Mouse (Mus musculus): ENCODE data around the gene Os9. TPM values are rescaled to one million over a fixed set of nuclear protein-coding genes. Genes with fewer than 3 reads are reported as not detected.
"Not testable (repeated sequence)": the region's sequence is repeated elsewhere in the genome, so short reads cannot be mapped to it uniquely, and the experiment has no call there.

Gene Os9
- polyA plus RNA-seq, 1 experiment from 2014 or later, result 81.4 TPM

DNA sequence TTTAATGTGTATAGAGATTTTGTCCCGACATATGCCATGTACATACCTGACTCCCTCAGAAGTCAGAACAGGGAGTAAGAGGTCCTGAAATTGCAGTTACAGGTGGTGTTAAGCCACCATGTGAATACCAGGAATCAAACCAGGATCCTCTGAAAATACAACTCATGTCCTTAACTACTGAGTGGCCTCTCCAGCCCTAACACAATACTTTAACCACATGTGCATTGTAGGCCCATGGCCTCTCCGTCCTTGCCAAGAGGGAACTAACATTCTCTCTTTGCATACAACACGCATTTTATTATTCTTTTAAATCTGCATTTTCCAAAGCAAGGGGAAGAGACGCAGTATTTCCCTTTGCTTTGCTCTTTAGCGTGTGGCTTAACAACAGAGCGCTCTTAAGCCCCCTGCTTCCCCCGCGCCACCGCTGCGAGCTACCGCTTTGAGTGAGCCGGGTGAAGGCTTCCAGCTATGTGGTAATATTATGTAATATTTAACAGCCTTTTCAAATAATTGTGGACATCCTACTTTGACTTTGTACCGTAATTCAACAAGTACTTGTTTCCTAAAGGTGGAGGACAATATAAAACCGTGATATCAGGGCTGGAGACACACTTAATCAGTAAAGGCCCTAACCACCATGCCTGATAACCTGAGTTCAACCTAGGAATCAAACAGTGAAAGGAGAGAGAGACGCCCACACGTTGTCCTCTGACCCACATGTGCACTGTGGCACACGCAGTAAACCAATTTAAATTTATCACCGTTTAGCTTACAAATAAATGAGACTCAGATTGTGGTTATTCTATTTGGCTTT is 17.6 kb upstream of the Os9 start:
- Histone ChIP-seq H3K27ac (ENCODE audit: low read depth) (peak overlapping the region; percentile 75), H3K36me3 (replicated peaks; ENCODE audit: insufficient read depth, low read length) (no peaks in the 10 kb centered on the region), H3K27me3 (ENCODE audit: insufficient read depth, low read length) (no peaks in the 10 kb centered on the region), H3K9ac (replicated peaks) (no peak overlapping the region), H3K4me3 (ENCODE audit: low read depth, low read length) (no peak overlapping the region), H3K9me3 (ENCODE audit: low read length) (no peaks in the 10 kb centered on the region), H3K4me2 (ENCODE audit: low read depth, low read length) (peak overlapping the region; percentile 20; the same call in 1 of the 2 replicates), H3K4me1 (ENCODE audit: insufficient read depth) (peaks cover 32% of the 10 kb centered on the region)
- DNase-seq (no peak), ATAC-seq (peak; percentile 67)
- TF ChIP-seq CTCF (IDR thresholded peaks at IDR 0.05; ENCODE audit: low read depth) (no peak), EP300 (IDR thresholded peaks at IDR 0.05; ENCODE audit: low read depth) (0 out of 2 replicates have a peak, but pooled peaks have one; percentile 56)
- 52% methylated on average over 18 of the region's 18 CpGs for WGBS (ENCODE audit: insufficient replicate concordance)

GRCm38 (mm10) chr10:127137896-127138295 is 17.0 kb upstream of the Os9 start:
- no peaks in the 10 kb centered on the region for H3K9me3 ChIP-seq (ENCODE audit: low read length)
- H3K27ac ChIP-seq (ENCODE audit: low read depth), result peak overlapping the region; percentile 75
- WGBS (ENCODE audit: insufficient replicate concordance), result 68% methylated on average over 3 of the region's 3 CpGs
- H3K36me3 ChIP-seq (replicated peaks; ENCODE audit: insufficient read depth, low read length), result no peaks in the 10 kb centered on the region
- H3K4me3 ChIP-seq (ENCODE audit: low read depth, low read length), result no peak overlapping the region
- no peak overlapping the region for H3K4me2 ChIP-seq (ENCODE audit: low read depth, low read length)
- H3K4me1 ChIP-seq (ENCODE audit: insufficient read depth), result peaks cover 32% of the 10 kb centered on the region
- H3K9ac ChIP-seq (replicated peaks), result no peak overlapping the region
- TF ChIP-seq CTCF (IDR thresholded peaks at IDR 0.05; ENCODE audit: low read depth) (no peak), EP300 (IDR thresholded peaks at IDR 0.05; ENCODE audit: low read depth) (no peak)
- no peaks in the 10 kb centered on the region for H3K27me3 ChIP-seq (ENCODE audit: insufficient read depth, low read length)
- ATAC-seq (no peak), DNase-seq (no peak)

DNA sequence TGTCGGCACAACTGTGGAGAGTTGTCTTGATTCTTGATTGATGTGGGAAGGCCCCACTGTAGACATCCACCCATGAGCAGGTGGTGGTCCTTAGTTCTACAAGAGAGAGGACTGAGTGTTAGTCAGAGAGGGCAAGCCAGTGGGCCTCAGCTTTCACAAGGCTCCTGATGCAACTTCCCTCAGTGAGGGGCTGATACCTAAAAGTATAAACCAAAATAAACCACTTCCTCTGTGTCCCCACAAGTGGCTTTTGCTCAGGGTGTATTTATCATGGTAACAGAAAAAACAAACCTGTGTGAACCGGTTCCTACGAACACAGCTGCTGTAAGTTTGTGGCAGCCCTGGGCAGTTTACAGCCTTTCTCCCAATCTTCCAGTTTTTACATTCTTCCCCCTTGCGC is 15.6 kb upstream of the Os9 start:
- Histone ChIP-seq H3K36me3 (replicated peaks; ENCODE audit: insufficient read depth, low read length) (no peaks in the 10 kb centered on the region), H3K4me1 (ENCODE audit: insufficient read depth) (peaks cover 32% of the 10 kb centered on the region), H3K4me3 (ENCODE audit: low read depth, low read length) (no peak overlapping the region), H3K9me3 (ENCODE audit: low read length) (no peaks in the 10 kb centered on the region), H3K27me3 (ENCODE audit: insufficient read depth, low read length) (no peaks in the 10 kb centered on the region), H3K27ac (ENCODE audit: low read depth) (peak overlapping the region; percentile 75), H3K9ac (replicated peaks) (no peak overlapping the region; the same call in 1 of the 2 replicates), H3K4me2 (ENCODE audit: low read depth, low read length) (0 out of 2 replicates have a peak overlapping the region, but pooled peaks have one; percentile 38)
- ATAC-seq (peak; percentile 4), DNase-seq (no peak)
- 33% methylated on average over 4 of the region's 4 CpGs for WGBS (ENCODE audit: insufficient replicate concordance)
- TF ChIP-seq CTCF (IDR thresholded peaks at IDR 0.05; ENCODE audit: low read depth) (no peak), EP300 (IDR thresholded peaks at IDR 0.05; ENCODE audit: low read depth) (no peak; the same call in 1 of the 2 replicates)

DNA sequence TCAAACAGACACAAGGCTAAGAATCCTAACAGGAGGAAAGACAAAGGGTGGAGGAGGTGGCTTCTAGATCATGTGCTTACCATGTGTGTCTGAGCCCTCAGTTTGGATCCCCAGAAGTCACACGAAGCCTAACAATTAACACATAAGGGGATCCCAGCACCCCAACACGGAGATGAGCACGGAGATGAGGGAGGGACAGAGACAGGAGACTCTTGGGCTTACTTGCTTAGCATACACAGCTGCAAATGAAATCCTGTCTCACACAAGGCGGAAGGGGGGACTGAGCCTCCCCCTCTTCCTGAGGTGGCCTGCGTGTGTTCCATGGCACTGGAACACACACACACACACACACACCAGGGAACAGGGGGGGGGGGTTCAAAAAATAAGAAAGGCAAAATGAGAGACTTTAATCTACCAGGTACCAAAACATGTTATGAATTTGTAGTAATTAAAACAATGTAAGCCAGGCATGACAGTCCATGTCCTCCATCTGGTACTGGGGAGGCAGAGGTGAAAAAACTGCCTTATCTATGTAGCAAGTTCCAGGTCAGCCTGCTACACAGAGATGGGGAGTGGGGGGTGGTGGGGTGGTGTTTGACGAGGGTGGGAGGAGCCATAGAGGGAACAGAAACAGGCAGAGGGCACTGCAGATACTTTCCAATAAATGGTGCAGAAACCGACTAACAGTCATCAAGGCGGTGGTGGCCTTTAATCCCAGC is 14.3 kb upstream of the Os9 start:
- TF ChIP-seq EP300 (IDR thresholded peaks at IDR 0.05; ENCODE audit: low read depth) (no peak), CTCF (IDR thresholded peaks at IDR 0.05; ENCODE audit: low read depth) (no peak)
- Histone ChIP-seq H3K4me2 (ENCODE audit: low read depth, low read length) (peak overlapping the region; percentile 38; the same call in 1 of the 2 replicates), H3K27me3 (ENCODE audit: insufficient read depth, low read length) (no peaks in the 10 kb centered on the region), H3K27ac (ENCODE audit: low read depth) (peak overlapping the region; percentile 75), H3K4me1 (ENCODE audit: insufficient read depth) (peaks cover 32% of the 10 kb centered on the region), H3K36me3 (replicated peaks; ENCODE audit: insufficient read depth, low read length) (no peaks in the 10 kb centered on the region), H3K4me3 (ENCODE audit: low read depth, low read length) (no peak overlapping the region), H3K9me3 (ENCODE audit: low read length) (no peaks in the 10 kb centered on the region), H3K9ac (replicated peaks) (peak overlapping the region; percentile 50; the same call in 1 of the 2 replicates)
- DNase-seq (peak; percentile 65), ATAC-seq (peak; percentile 73)
- WGBS (ENCODE audit: insufficient replicate concordance), result 18% methylated on average over 8 of the region's 8 CpGs

GRCm38 (mm10) chr10:127134394-127135035 is 13.6 kb upstream of the Os9 start:
- TF ChIP-seq CTCF (IDR thresholded peaks at IDR 0.05; ENCODE audit: low read depth), result peak; percentile 64
- 78% methylated on average over 3 of the region's 3 CpGs for WGBS (ENCODE audit: insufficient replicate concordance)
- ATAC-seq; H3K27me3 ChIP-seq (ENCODE audit: insufficient read depth, low read length); DNase-seq; H3K36me3 ChIP-seq (replicated peaks; ENCODE audit: insufficient read depth, low read length); H3K4me3 ChIP-seq (ENCODE audit: low read depth, low read length); H3K4me2 ChIP-seq (ENCODE audit: low read depth, low read length); H3K9ac ChIP-seq (replicated peaks); H3K9me3 ChIP-seq (ENCODE audit: low read length): not testable (repeated sequence)
- Histone ChIP-seq H3K4me1 (ENCODE audit: insufficient read depth) (peaks cover 32% of the 10 kb centered on the region), H3K27ac (ENCODE audit: low read depth) (peak overlapping the region; percentile 75; the same call in 1 of the 2 replicates)

- WGBS (ENCODE audit: insufficient replicate concordance), result 64% methylated on average over 5 of the region's 5 CpGs
- ATAC-seq, result no peak
- no peak overlapping the region for H3K27ac ChIP-seq (ENCODE audit: low read depth)
Observed at GRCm38 (mm10) chr10:127132469-127132868, 11.5 kb upstream of the Os9 start.

More at GRCm38 (mm10) chr10:127132469-127132868, 11.5 kb upstream of the Os9 start:
- Histone ChIP-seq H3K36me3 (replicated peaks; ENCODE audit: insufficient read depth, low read length) (no peaks in the 10 kb centered on the region), H3K9ac (replicated peaks) (no peak overlapping the region), H3K27me3 (ENCODE audit: insufficient read depth, low read length) (no peaks in the 10 kb centered on the region), H3K9me3 (ENCODE audit: low read length) (no peaks in the 10 kb centered on the region), H3K4me2 (ENCODE audit: low read depth, low read length) (no peak overlapping the region), H3K4me1 (ENCODE audit: insufficient read depth) (peaks cover 35% of the 10 kb centered on the region), H3K4me3 (ENCODE audit: low read depth, low read length) (no peak overlapping the region)
- DNase-seq, result no peak
- TF ChIP-seq CTCF (IDR thresholded peaks at IDR 0.05; ENCODE audit: low read depth) (no peak), EP300 (IDR thresholded peaks at IDR 0.05; ENCODE audit: low read depth) (no peak)
